Mouse (Mus musculus) spleen, adult 2 months (tissue): Measurements from ENCODE around the gene Rnf13.

ENCODE experiments used
- CTCF ChIP-seq: fragments of 200-500 bp; IDR thresholded peaks from 2 replicates; pipeline ENCODE4 v1.5.1; 2011; ENCODE audit warnings: mild to moderate bottlenecking, inconsistent platforms; ENCODE audit not compliant: insufficient read depth, insufficient read length, insufficient replicate concordance; ENCODE audit errors: extremely low read depth
- POLR2A ChIP-seq: fragments of 200-500 bp; IDR thresholded peaks from 2 replicates; pipeline ENCODE4 v1.6.1; 2011; ENCODE audit warnings: low read depth, low read length, inconsistent platforms

DNA sequence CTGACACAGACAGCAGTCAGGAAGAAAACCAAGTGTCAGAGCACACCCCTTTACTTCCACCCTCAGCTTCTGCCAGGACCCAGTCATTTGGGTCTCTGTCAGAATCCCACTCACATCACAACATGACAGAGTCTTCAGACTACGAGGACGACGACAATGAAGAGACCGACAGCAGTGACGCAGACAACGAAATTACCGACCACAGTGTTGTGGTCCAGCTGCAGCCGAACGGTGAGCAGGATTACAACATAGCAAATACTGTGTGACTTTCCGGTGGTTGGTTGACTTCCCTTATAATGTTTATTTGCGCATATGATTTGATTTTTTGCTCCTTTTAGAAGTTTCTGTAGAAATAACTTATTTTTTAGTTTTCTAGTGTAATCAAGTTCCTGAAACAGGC is 97.7 kb downstream of the Rnf13 start:
- TF ChIP-seq CTCF (no peak), POLR2A (no peak)
